Mouse (Mus musculus): ENCODE results near the gene Psmd2. TPM values are rescaled to one million over a fixed set of nuclear protein-coding genes. Genes with fewer than 3 reads are reported as not detected.
A peak's percentile ranks its signal among the peaks of the same experiment; 100 is the strongest.

Psmd2 gene
- polyA plus RNA-seq, 1 experiment: 288 TPM

GRCm38 (mm10) chr16:20706407-20707055 lies 55.1 kb downstream of the Psmd2 start:
- H3K27ac ChIP-seq (ENCODE audit: insufficient read depth, low read length): peak overlapping the region; percentile 51
- 0 out of 2 replicates have a peak, but pooled peaks cover 7% of the 10 kb centered on the region for H3K36me3 ChIP-seq (ENCODE audit: control insufficient read depth, insufficient read depth, low read length, poor library complexity, severe bottlenecking)
- no peak for TF ChIP-seq CTCF (IDR thresholded peaks at IDR 0.05; ENCODE audit: low read depth, low read length)
- no peak for TF ChIP-seq POLR2A (IDR thresholded peaks at IDR 0.05; ENCODE audit: insufficient read depth, low read length)
- TF ChIP-seq EP300 (IDR thresholded peaks at IDR 0.05; ENCODE audit: insufficient read depth, low read depth, low read length): no peak
- H3K9me3 ChIP-seq (replicated peaks; ENCODE audit: control insufficient read depth, insufficient read depth, low read length, poor library complexity, severe bottlenecking): no peaks in the 10 kb centered on the region
- no peaks in the 10 kb centered on the region for H3K27me3 ChIP-seq (ENCODE audit: control insufficient read depth, insufficient read depth, low read length, poor library complexity, severe bottlenecking)
- no peak overlapping the region for H3K4me3 ChIP-seq (ENCODE audit: low read depth, low read length)
- no peaks in the 10 kb centered on the region for H3K4me1 ChIP-seq (ENCODE audit: control insufficient read depth, insufficient read depth, low read length)
- no peak overlapping the region for H3K9ac ChIP-seq (ENCODE audit: low read depth, poor library complexity, severe bottlenecking)

- Histone ChIP-seq H3K27me3 (ENCODE audit: control insufficient read depth, insufficient read depth, low read length, poor library complexity, severe bottlenecking) (no peaks in the 10 kb centered on the region), H3K9me3 (replicated peaks; ENCODE audit: control insufficient read depth, insufficient read depth, low read length, poor library complexity, severe bottlenecking) (no peaks in the 10 kb centered on the region), H3K27ac (ENCODE audit: insufficient read depth, low read length) (no peak overlapping the region), H3K4me3 (ENCODE audit: low read depth, low read length) (no peak overlapping the region), H3K4me1 (ENCODE audit: control insufficient read depth, insufficient read depth, low read length) (no peaks in the 10 kb centered on the region), H3K36me3 (ENCODE audit: control insufficient read depth, insufficient read depth, low read length, poor library complexity, severe bottlenecking) (0 out of 2 replicates have a peak, but pooled peaks cover 7% of the 10 kb centered on the region), H3K9ac (ENCODE audit: low read depth, poor library complexity, severe bottlenecking) (no peak overlapping the region)
- TF ChIP-seq CTCF (IDR thresholded peaks at IDR 0.05; ENCODE audit: low read depth, low read length): no peak
- TF ChIP-seq EP300 (IDR thresholded peaks at IDR 0.05; ENCODE audit: insufficient read depth, low read depth, low read length): no peak
- no peak for TF ChIP-seq POLR2A (IDR thresholded peaks at IDR 0.05; ENCODE audit: insufficient read depth, low read length)
These were observed 56.9 kb downstream of the Psmd2 start for GRCm38 (mm10) chr16:20708220-20708938.

- no peak overlapping the region for H3K27ac ChIP-seq (ENCODE audit: insufficient read depth, low read length)
- TF ChIP-seq POLR2A (IDR thresholded peaks at IDR 0.05; ENCODE audit: insufficient read depth, low read length): no peak
- peak; percentile 78 for TF ChIP-seq CTCF (IDR thresholded peaks at IDR 0.05; ENCODE audit: low read depth, low read length)
- no peak overlapping the region for H3K9ac ChIP-seq (ENCODE audit: low read depth, poor library complexity, severe bottlenecking)
- H3K9me3 ChIP-seq (replicated peaks; ENCODE audit: control insufficient read depth, insufficient read depth, low read length, poor library complexity, severe bottlenecking): no peaks in the 10 kb centered on the region
- no peak overlapping the region for H3K4me3 ChIP-seq (ENCODE audit: low read depth, low read length)
- peaks cover 3% of the 10 kb centered on the region for H3K4me1 ChIP-seq (ENCODE audit: control insufficient read depth, insufficient read depth, low read length)
- no peaks in the 10 kb centered on the region for H3K27me3 ChIP-seq (ENCODE audit: control insufficient read depth, insufficient read depth, low read length, poor library complexity, severe bottlenecking)
- 0 out of 2 replicates have a peak, but pooled peaks cover 7% of the 10 kb centered on the region for H3K36me3 ChIP-seq (ENCODE audit: control insufficient read depth, insufficient read depth, low read length, poor library complexity, severe bottlenecking)
These were observed 57.7 kb downstream of the Psmd2 start for GRCm38 (mm10) chr16:20708939-20709734.

- Histone ChIP-seq H3K4me1 (ENCODE audit: control insufficient read depth, insufficient read depth, low read length) (peaks cover 5% of the 10 kb centered on the region), H3K27me3 (ENCODE audit: control insufficient read depth, insufficient read depth, low read length, poor library complexity, severe bottlenecking) (no peaks in the 10 kb centered on the region), H3K27ac (ENCODE audit: insufficient read depth, low read length) (no peak overlapping the region), H3K9ac (ENCODE audit: low read depth, poor library complexity, severe bottlenecking) (no peak overlapping the region), H3K4me3 (ENCODE audit: low read depth, low read length) (no peak overlapping the region), H3K36me3 (ENCODE audit: control insufficient read depth, insufficient read depth, low read length, poor library complexity, severe bottlenecking) (0 out of 2 replicates have a peak, but pooled peaks cover 7% of the 10 kb centered on the region), H3K9me3 (replicated peaks; ENCODE audit: control insufficient read depth, insufficient read depth, low read length, poor library complexity, severe bottlenecking) (no peaks in the 10 kb centered on the region)
- TF ChIP-seq CTCF (IDR thresholded peaks at IDR 0.05; ENCODE audit: low read depth, low read length): no peak
- TF ChIP-seq POLR2A (IDR thresholded peaks at IDR 0.05; ENCODE audit: insufficient read depth, low read length): no peak
- no peak for TF ChIP-seq EP300 (IDR thresholded peaks at IDR 0.05; ENCODE audit: insufficient read depth, low read depth, low read length)
These were observed 58.9 kb downstream of the Psmd2 start for GRCm38 (mm10) chr16:20710370-20710769.

GRCm38 (mm10) chr16:20710810-20711209 lies 59.4 kb downstream of the Psmd2 start:
- TF ChIP-seq POLR2A (IDR thresholded peaks at IDR 0.05; ENCODE audit: insufficient read depth, low read length) (no peak), CTCF (IDR thresholded peaks at IDR 0.05; ENCODE audit: low read depth, low read length) (peak; percentile 18)
- H3K4me3 ChIP-seq (ENCODE audit: low read depth, low read length): no peak overlapping the region
- H3K27ac ChIP-seq (ENCODE audit: insufficient read depth, low read length): no peak overlapping the region
- no peaks in the 10 kb centered on the region for H3K9me3 ChIP-seq (replicated peaks; ENCODE audit: control insufficient read depth, insufficient read depth, low read length, poor library complexity, severe bottlenecking)
- H3K4me1 ChIP-seq (ENCODE audit: control insufficient read depth, insufficient read depth, low read length): peaks cover 5% of the 10 kb centered on the region
- H3K36me3 ChIP-seq (ENCODE audit: control insufficient read depth, insufficient read depth, low read length, poor library complexity, severe bottlenecking): 0 out of 2 replicates have a peak, but pooled peaks cover 3% of the 10 kb centered on the region
- H3K9ac ChIP-seq (ENCODE audit: low read depth, poor library complexity, severe bottlenecking): no peak overlapping the region
- H3K27me3 ChIP-seq (ENCODE audit: control insufficient read depth, insufficient read depth, low read length, poor library complexity, severe bottlenecking): no peaks in the 10 kb centered on the region

Measured in ES-Bruce4 (cell line).